Mouse (Mus musculus) heart, embryonic 13.5 days (tissue): ENCODE results near the gene Maml3. TPM values are rescaled to one million over a fixed set of nuclear protein-coding genes. Genes with fewer than 3 reads are reported as not detected.

Experiments used
- ATAC-seq: fragments of 200-750 bp; cut with Nextera tagmentation; 2 replicates; pipeline ENCODE4 v1.8.0; 2017; ENCODE audit warnings: moderate TSS enrichment; ENCODE audit not compliant: insufficient number of reproducible peaks, low FRiP score, low TSS enrichment; ENCODE audit errors: extremely low read depth
- H3K27ac ChIP-seq: fragments of 300-500 bp; sonication (generic); replicated peaks from 2 replicates; pipeline ENCODE4 v1.5.1; 2015; ENCODE audit warnings: moderate library complexity, mild to moderate bottlenecking, inconsistent platforms
- H3K27me3 ChIP-seq: fragments of 300-500 bp; sonication (generic); replicated peaks from 2 replicates; pipeline ENCODE4 v1.6.1; 2015; ENCODE audit warnings: mild to moderate bottlenecking, inconsistent platforms
- H3K36me3 ChIP-seq: fragments of 300-500 bp; sonication (generic); 2 replicates; pipeline ENCODE4 v1.6.1; 2015; ENCODE audit warnings: mild to moderate bottlenecking, inconsistent platforms
- H3K4me1 ChIP-seq: fragments of 300-500 bp; sonication (generic); 2 replicates; pipeline ENCODE4 v1.6.1; 2015; ENCODE audit warnings: inconsistent platforms
- H3K4me2 ChIP-seq: fragments of 300-500 bp; sonication (generic); 2 replicates; pipeline ENCODE4 v1.6.1; 2015; ENCODE audit warnings: inconsistent platforms, mild to moderate bottlenecking, moderate library complexity
- H3K4me3 ChIP-seq: fragments of 300-500 bp; sonication (generic); 2 replicates; pipeline ENCODE4 v1.5.1; 2015; ENCODE audit warnings: moderate library complexity, mild to moderate bottlenecking, inconsistent platforms
- H3K9ac ChIP-seq: fragments of 300-500 bp; sonication (generic); 2 replicates; pipeline ENCODE4 v1.6.1; 2015; ENCODE audit warnings: inconsistent platforms, mild to moderate bottlenecking, moderate library complexity
- H3K9me3 ChIP-seq: fragments of 300-500 bp; sonication (generic); 2 replicates; pipeline ENCODE4 v1.6.1; 2016; ENCODE audit warnings: inconsistent platforms
- WGBS: fragments of 180-500 bp; shearing (Covaris S2); methylation state at CpG from one replicate; pipeline ENCODE4 v1.1.7; 2015; ENCODE audit warnings: mixed read lengths; 5-methylcytosine and 5-hydroxymethylcytosine counted together
- polyA plus RNA-seq: library from polyadenylated mRNA; unstranded; fragments of >200 nt; fragmentation: Nextera tagmentation; extraction: Ambion mirVana; gene quantifications from 2 replicates; pipeline ENCODE4 v1.2.1, GENCODE M21; 2015

Maml3 gene
- 2.1 and 2.4 TPM in 2 replicates for polyA plus RNA-seq

DNA sequence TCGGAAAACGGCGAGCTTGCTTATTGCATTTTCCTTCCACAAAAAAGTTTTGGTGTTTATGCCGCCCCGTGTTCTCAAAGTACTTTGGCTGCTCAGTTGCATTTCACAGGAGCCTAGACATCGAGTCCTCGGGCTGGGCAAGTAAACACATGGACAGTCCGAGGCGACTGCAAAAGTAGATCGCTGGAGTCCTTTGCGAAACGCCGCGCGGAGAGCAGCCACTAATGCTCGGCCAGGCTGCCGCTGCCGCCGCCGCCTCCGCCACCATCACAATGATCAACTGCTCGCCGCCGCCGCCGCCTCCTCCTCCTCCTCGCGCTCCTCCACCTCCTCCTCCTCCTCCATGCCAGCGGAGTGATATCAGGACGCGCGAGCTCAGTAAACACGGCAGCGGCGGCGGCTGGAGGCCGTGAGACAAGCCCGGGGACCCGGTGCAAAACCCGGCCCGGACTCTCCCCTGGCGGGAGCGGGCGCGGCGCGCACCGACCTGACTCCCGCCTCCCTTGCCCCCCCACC, at the start of gene Maml3:
TSS of gene Maml3 (minus strand) at position 441 of the 516 bp plus-strand sequence.
- WGBS, result under 1% methylated on average over 39 of the region's 49 CpGs
- peak within 1 kb of the TSS; percentile 93 for H3K9ac ChIP-seq
- peak within 1 kb of the TSS; percentile 91 for H3K4me2 ChIP-seq
- H3K27ac ChIP-seq, result peak within 1 kb of the TSS; percentile 100
- H3K27me3 ChIP-seq, result no peaks in the 10 kb centered on the region
- ATAC-seq, result 0 out of 2 replicates have a peak, but pooled peaks have one; percentile 7
- no peaks in the 10 kb centered on the region for H3K9me3 ChIP-seq
- H3K4me3 ChIP-seq, result peak within 1 kb of the TSS; percentile 84
- peaks cover 7% of the 10 kb centered on the region for H3K4me1 ChIP-seq
- no peaks in the 10 kb centered on the region for H3K36me3 ChIP-seq

DNA sequence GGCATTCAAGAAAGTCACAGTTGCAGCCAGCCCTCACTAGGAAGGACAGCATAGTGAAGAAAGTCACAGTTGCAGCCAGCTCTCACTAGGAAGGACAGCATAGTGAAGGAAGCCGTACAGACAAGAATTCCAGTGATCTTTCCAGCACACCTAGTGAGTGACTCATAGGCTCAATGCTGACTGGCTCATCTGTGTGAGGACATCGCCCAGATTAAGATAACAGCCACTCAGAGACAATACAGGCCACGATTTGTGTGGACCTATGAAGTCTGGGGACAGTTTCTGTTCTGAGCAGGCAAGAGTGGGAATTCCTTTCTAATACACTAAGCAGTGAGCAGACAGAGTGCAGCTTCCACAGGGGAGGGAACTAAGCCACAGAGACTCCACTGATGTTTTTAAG, 46.3 kb upstream of the Maml3 start:
- Histone ChIP-seq H3K36me3 (no peaks in the 10 kb centered on the region), H3K4me2 (0 out of 2 replicates have a peak overlapping the region, but pooled peaks have one; percentile 14), H3K9me3 (peaks cover 7% of the 10 kb centered on the region), H3K4me1 (peaks cover 6% of the 10 kb centered on the region), H3K27me3 (no peaks in the 10 kb centered on the region), H3K9ac (0 out of 2 replicates have a peak overlapping the region, but pooled peaks have one; percentile 2), H3K4me3 (no peak overlapping the region), H3K27ac (no peak overlapping the region)
- ATAC-seq, result no peak
- WGBS, result 13% methylated on average over 3 of the region's 3 CpGs

DNA sequence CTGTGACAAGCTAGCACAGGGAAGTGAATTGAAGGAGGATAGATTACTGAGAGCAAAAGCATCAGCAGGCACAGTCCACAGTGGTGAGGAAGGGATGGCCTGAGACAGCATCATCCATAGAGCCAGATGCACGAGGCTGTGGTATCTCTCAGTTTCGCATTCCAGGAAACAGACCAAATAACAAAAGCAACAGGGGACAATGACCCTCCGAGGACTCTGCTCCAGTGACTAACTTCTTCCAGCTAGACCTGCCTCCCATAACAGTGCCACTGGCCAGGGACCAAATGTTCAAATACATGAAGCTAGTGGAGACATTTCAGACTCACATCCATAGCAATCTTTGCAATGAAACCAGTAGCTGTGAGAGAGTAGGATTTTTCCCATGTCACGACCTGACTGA, 43.4 kb upstream of the Maml3 start:
- no peaks in the 10 kb centered on the region for H3K9me3 ChIP-seq
- peaks cover 6% of the 10 kb centered on the region for H3K4me1 ChIP-seq
- no peak for ATAC-seq
- no peak overlapping the region for H3K4me2 ChIP-seq
- H3K4me3 ChIP-seq, result no peak overlapping the region
- WGBS, result 39% methylated on average over 4 of the region's 4 CpGs
- no peak overlapping the region for H3K9ac ChIP-seq
- no peaks in the 10 kb centered on the region for H3K27me3 ChIP-seq
- H3K36me3 ChIP-seq, result no peaks in the 10 kb centered on the region
- H3K27ac ChIP-seq, result no peak overlapping the region

GRCm38 (mm10) chr3:52144776-52145460, 40.0 kb upstream of the Maml3 start:
- Histone ChIP-seq H3K4me3 (no peak overlapping the region), H3K9me3 (no peaks in the 10 kb centered on the region), H3K27me3 (no peaks in the 10 kb centered on the region), H3K9ac (no peak overlapping the region), H3K4me2 (no peak overlapping the region), H3K36me3 (no peaks in the 10 kb centered on the region), H3K27ac (no peak overlapping the region), H3K4me1 (peaks cover 9% of the 10 kb centered on the region)
- ATAC-seq, result no peak
- 73% methylated on average over 12 of the region's 12 CpGs for WGBS

GRCm38 (mm10) chr3:52143017-52143416, 38.1 kb upstream of the Maml3 start:
- Histone ChIP-seq H3K27me3 (no peaks in the 10 kb centered on the region), H3K9ac (no peak overlapping the region), H3K4me3 (no peak overlapping the region), H3K4me2 (no peak overlapping the region), H3K4me1 (peaks cover 11% of the 10 kb centered on the region), H3K36me3 (no peaks in the 10 kb centered on the region), H3K9me3 (no peaks in the 10 kb centered on the region), H3K27ac (no peak overlapping the region)
- no peak for ATAC-seq
- WGBS, result 67% methylated on average over 7 of the region's 7 CpGs

DNA sequence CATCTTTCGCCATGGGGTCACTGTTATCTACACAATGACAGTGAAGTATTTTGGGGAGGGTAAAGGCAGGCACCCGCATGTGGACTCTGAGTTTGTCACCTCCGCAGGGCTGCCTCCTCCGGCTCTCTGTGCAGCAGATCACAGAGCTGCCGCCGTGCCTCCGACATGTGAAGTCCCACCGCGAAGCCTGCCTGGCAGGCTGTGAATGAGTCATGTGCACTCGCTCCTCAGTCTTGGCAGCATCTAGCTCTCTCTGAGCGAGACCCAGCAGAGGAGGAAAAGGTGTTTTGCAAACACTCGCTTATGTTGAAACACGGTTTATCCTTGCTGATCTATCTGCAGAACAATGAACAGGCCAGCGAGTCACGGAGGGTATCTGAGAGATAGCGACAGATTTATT, 35.3 kb upstream of the Maml3 start:
- 30% methylated on average over 16 of the region's 16 CpGs for WGBS
- no peak overlapping the region for H3K27ac ChIP-seq
- no peak overlapping the region for H3K4me3 ChIP-seq
- H3K27me3 ChIP-seq, result no peaks in the 10 kb centered on the region
- H3K9ac ChIP-seq, result no peak overlapping the region
- no peaks in the 10 kb centered on the region for H3K36me3 ChIP-seq
- no peak for ATAC-seq
- H3K4me1 ChIP-seq, result peaks cover 11% of the 10 kb centered on the region
- peak overlapping the region; percentile 12; the same call in 1 of the 2 replicates for H3K4me2 ChIP-seq
- 0 out of 2 replicates have a peak, but pooled peaks cover 3% of the 10 kb centered on the region for H3K9me3 ChIP-seq

GRCm38 (mm10) chr3:52125421-52125820, 20.5 kb upstream of the Maml3 start:
- Histone ChIP-seq H3K4me1 (0 out of 2 replicates have a peak, but pooled peaks cover 8% of the 10 kb centered on the region), H3K9me3 (no peaks in the 10 kb centered on the region), H3K27me3 (no peaks in the 10 kb centered on the region), H3K27ac (no peak overlapping the region), H3K4me3 (no peak overlapping the region), H3K36me3 (no peaks in the 10 kb centered on the region), H3K9ac (no peak overlapping the region), H3K4me2 (no peak overlapping the region)
- no peak for ATAC-seq
- 82% methylated on average over 3 of the region's 3 CpGs for WGBS

DNA sequence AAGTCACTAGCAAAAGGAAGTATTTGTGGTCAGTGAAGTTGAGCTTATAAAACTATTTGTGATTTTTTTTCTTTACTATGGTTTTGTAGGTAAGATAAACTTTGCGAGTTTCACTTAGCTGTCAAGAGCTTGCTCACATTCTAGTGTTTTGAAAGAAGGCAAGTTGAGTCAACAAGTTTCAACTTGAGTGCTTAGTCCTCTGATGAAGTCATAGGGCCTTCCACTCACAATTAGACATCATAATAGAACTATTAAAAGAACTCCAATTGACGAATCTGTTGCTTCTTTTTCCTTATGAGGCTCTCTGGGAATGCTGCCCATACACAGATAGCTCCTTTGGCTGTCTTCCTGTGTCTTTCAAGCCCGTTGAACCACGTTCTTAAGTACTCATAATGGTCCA, 16.0 kb upstream of the Maml3 start:
- 56% methylated on average over 4 of the region's 4 CpGs for WGBS
- no peak for ATAC-seq

GRCm38 (mm10) chr3:52119216-52119615, 14.3 kb upstream of the Maml3 start:
- 82% methylated on average over 7 of the region's 7 CpGs for WGBS

More for the DNA sequence above, 16.0 kb upstream of the Maml3 start:
- Histone ChIP-seq H3K27ac (no peak overlapping the region), H3K4me1 (no peaks in the 10 kb centered on the region), H3K36me3 (no peaks in the 10 kb centered on the region), H3K4me3 (no peak overlapping the region), H3K27me3 (no peaks in the 10 kb centered on the region), H3K4me2 (no peak overlapping the region), H3K9me3 (no peaks in the 10 kb centered on the region), H3K9ac (no peak overlapping the region)

GRCm38 (mm10) chr3:52115421-52115820, 10.5 kb upstream of the Maml3 start:
- no peak overlapping the region for H3K4me3 ChIP-seq
- WGBS, result 66% methylated on average over 9 of the region's 9 CpGs
- H3K4me1 ChIP-seq, result no peaks in the 10 kb centered on the region
- H3K27ac ChIP-seq, result no peak overlapping the region
- no peaks in the 10 kb centered on the region; the same call in 1 of the 2 replicates for H3K27me3 ChIP-seq
- no peak overlapping the region for H3K4me2 ChIP-seq
- no peaks in the 10 kb centered on the region for H3K36me3 ChIP-seq
- no peaks in the 10 kb centered on the region for H3K9me3 ChIP-seq
- H3K9ac ChIP-seq, result no peak overlapping the region
- no peak for ATAC-seq

More at GRCm38 (mm10) chr3:52119216-52119615, 14.3 kb upstream of the Maml3 start:
- Histone ChIP-seq H3K36me3 (no peaks in the 10 kb centered on the region), H3K4me2 (no peak overlapping the region), H3K27ac (no peak overlapping the region), H3K4me1 (no peaks in the 10 kb centered on the region), H3K9ac (no peak overlapping the region), H3K27me3 (no peaks in the 10 kb centered on the region), H3K4me3 (no peak overlapping the region), H3K9me3 (no peaks in the 10 kb centered on the region)
- ATAC-seq, result no peak

DNA sequence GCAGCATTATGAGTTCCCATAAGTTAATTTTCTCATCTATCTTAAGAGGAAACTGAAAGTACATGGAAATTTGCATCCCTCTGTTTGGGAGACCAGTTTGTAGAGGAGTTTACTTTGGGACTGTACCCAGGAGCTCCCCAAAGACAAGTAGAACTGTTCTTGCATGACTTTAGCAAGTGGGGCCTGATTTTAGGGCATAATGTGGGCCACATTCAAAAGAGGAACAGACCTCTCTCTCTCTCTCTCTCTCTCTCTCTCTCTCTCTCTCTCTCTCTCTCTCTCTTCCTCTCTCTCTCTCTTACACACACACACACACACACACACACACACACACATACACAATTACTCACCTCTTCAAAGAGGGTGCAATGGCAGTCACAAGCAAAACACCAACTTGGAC, 3.2 kb upstream of the Maml3 start:
- H3K36me3 ChIP-seq, result no peaks in the 10 kb centered on the region
- ATAC-seq, result no peak
- no peaks in the 10 kb centered on the region for H3K4me1 ChIP-seq
- no peak overlapping the region for H3K4me2 ChIP-seq
- H3K9me3 ChIP-seq, result no peaks in the 10 kb centered on the region
- H3K9ac ChIP-seq, result no peak overlapping the region
- no peaks in the 10 kb centered on the region for H3K27me3 ChIP-seq
- no peak overlapping the region for H3K4me3 ChIP-seq
- H3K27ac ChIP-seq, result no peak overlapping the region

- Histone ChIP-seq H3K9me3 (no peaks in the 10 kb centered on the region), H3K4me2 (peak overlapping the region; percentile 91), H3K4me1 (peaks cover 7% of the 10 kb centered on the region), H3K27ac (peak overlapping the region; percentile 100), H3K9ac (peak overlapping the region; percentile 93), H3K4me3 (peak overlapping the region; percentile 84), H3K27me3 (no peaks in the 10 kb centered on the region), H3K36me3 (no peaks in the 10 kb centered on the region)
- WGBS, result 3% methylated on average over 7 of the region's 20 CpGs
- ATAC-seq, result no peak
Observed at GRCm38 (mm10) chr3:52105156-52105555, 280 bp upstream of the Maml3 start.
